Mouse (Mus musculus): Measurements from ENCODE around the gene 2610008E11Rik. TPM values are rescaled to one million over a fixed set of nuclear protein-coding genes. Genes with fewer than 3 reads are reported as not detected.
"Not testable (repeated sequence)": the region's sequence is repeated elsewhere in the genome, so short reads cannot be mapped to it uniquely, and the experiment has no call there.

Gene 2610008E11Rik
- polyA plus RNA-seq (2012; rRNA removed): 25.0 and 25.4 TPM in 2 replicates

DNA sequence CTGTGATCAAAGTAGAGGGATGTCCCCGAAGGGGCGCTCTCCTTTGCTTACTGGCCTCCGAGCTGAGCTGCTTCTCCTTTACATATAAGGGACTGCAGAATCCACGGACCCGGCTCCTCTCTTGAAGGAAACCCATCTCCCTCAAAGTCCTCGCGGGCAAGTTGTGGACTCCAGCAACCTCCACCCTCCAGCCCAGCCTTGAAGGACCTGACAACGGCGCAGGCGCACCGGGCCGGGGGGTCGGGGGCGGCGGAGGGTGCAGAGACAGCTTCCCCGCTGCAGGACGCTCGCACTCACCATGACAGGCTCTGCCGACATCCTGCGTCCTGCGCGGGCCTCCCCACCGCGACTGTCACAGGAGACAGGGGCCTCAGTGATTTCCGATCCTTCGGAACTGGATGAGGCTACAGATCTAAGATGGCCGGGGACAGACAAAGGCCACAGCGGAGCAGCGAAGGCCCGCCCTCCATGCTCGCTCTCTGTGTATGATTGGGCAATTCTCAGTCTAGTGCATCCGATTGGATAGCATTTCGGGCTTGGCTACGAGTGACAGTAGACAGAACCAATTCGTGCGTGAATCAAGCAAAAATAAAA is at the start of gene 2610008E11Rik:
TSS of gene 2610008E11Rik (minus strand) at position 440 of the 594 bp plus-strand sequence.
- peak; percentile 95 to 96 for DNase-seq (ENCODE audit: extremely low spot score in 1 of 2, low spot score in 1 of 2)

- DNase-seq (ENCODE audit: extremely low spot score in 1 of 2, low spot score in 1 of 2): peak in 1 of 2 experiments; percentile 79
Measured at GRCm38 (mm10) chr10:79116125-79116849, 18.9 kb upstream of the 2610008E11Rik start.

DNA sequence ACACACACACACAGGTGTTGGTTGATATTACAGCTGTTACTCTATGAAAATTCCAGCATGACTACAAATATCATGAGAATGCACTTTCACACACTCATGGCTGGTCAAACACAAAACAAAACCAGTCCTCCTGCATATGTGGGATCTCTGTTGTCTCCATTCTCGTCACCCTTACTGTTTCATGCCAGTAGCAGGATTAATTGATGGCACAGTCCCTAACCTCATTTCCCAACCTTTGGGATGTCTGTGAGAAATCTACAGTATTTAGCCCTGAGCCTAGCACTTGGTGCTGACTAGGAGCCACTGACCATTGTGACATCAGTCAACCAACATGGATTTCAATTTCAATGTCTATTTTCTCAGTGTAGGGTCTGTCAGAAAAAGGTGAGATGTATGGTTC is 17.7 kb upstream of the 2610008E11Rik start:
- DNase-seq (ENCODE audit: extremely low spot score in 1 of 2, low spot score in 1 of 2): no peak

DNA sequence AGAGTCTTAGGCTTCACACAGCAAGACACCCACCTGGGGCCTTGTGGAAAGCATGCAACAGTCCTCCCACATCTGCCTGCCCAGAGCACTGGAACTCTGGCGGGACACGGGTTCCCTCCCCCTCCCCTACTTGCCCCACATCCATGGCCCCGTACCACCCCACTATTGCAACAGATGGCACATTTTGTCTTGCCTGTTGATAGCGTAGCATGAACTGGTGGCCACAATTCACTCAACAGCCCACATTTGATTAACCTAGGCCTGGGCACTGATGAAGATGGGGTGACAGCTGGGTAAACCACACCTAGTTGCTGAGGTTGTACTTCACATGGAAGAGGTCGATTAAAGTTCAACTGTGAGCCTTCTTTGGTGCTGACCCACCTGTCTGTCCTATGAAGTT is 13.1 kb upstream of the 2610008E11Rik start:
- DNase-seq (ENCODE audit: extremely low spot score in 1 of 2, low spot score in 1 of 2): no peak

- no peak for DNase-seq (ENCODE audit: extremely low spot score in 1 of 2, low spot score in 1 of 2)
Measured at GRCm38 (mm10) chr10:79109156-79109555, 11.8 kb upstream of the 2610008E11Rik start.

- DNase-seq (ENCODE audit: extremely low spot score in 1 of 2, low spot score in 1 of 2): no peak
Measured at GRCm38 (mm10) chr10:79107531-79107930, 10.1 kb upstream of the 2610008E11Rik start.

DNA sequence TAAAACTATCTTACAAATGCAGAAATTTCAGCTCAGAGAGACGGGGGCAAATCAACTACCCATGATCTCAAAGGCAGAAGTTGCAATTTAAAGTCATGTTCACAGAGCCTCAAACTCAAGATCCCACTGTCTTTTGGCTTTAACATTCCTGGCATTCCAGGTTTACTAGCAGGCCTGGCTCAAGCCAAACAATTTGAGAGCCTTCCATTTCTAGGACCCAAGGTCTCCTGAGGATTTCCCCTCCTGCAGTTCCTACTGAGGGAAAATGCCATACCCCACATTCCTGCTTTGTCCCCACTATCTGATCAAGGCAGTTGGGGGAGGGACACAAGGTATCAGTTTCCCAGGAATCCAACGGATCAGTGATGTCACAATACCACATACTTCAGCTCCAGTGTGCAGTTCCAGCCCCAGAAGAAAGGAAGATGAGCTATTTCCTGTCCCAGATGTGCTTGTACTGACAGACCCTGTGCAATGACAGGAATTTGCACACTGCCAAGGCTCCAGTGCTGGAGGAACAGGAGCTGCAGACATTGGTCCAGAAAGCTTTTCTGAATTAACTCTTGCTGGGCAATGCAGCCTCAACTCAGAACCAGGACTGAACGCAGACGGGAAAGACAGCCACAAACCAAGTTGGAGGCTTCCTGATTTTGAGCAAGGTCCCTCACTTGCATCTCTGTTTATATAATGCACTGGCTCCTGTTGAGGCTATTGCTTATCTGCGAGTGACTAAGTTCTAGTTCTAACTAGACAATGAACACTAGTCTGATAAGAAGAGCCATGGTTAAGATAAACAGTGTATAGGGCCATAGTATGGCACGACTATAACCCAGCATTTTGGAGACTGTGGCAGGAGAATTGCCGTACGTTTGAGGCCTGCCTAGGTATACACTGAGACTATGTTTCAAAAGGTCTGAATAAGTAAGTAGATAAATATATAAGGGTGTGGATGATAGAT is 9.2 kb upstream of the 2610008E11Rik start:
- no peak for DNase-seq (ENCODE audit: extremely low spot score in 1 of 2, low spot score in 1 of 2)

DNA sequence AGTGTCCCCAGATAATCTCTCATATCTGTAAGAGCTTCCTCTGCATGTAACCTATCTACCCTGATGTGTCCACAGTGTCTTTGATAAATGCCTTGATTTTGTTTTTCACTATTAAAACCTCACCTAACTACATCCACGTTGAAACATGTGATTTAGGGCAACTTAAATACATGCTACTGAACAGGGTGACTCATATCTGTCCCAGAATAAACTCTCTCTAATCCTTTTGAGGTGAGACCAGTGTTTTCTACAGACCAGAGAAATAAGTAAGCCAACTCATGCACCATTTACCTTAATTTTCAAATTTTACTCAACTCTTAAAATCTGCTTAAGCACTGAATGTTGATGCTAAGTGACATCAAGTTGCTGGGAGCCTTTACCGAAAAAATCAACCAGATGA is 694 bp downstream of the 2610008E11Rik start:
- no peak for DNase-seq (ENCODE audit: extremely low spot score in 1 of 2, low spot score in 1 of 2)

GRCm38 (mm10) chr10:79091731-79092130 is 5.7 kb downstream of the 2610008E11Rik start:
- DNase-seq (ENCODE audit: extremely low spot score in 1 of 2, low spot score in 1 of 2): no peak

- DNase-seq (ENCODE audit: extremely low spot score in 1 of 2, low spot score in 1 of 2): no peak
Measured at GRCm38 (mm10) chr10:79089000-79089399, 8.4 kb downstream of the 2610008E11Rik start.

- no peak for DNase-seq (ENCODE audit: extremely low spot score in 1 of 2, low spot score in 1 of 2)
Measured at GRCm38 (mm10) chr10:79086577-79086976, 10.8 kb downstream of the 2610008E11Rik start.

- not testable (repeated sequence) for DNase-seq (ENCODE audit: extremely low spot score in 1 of 2, low spot score in 1 of 2)
Measured at GRCm38 (mm10) chr10:79057370-79057769, 40.0 kb downstream of the 2610008E11Rik start.

GRCm38 (mm10) chr10:79042457-79042856 is 54.9 kb downstream of the 2610008E11Rik start:
- not testable (repeated sequence) for DNase-seq (ENCODE audit: extremely low spot score in 1 of 2, low spot score in 1 of 2)

- DNase-seq (ENCODE audit: extremely low spot score in 1 of 2, low spot score in 1 of 2): no peak
Measured at GRCm38 (mm10) chr10:79028441-79028840, 69.0 kb downstream of the 2610008E11Rik start, which contains the start of gene Olfr57. TSS of gene Olfr57 (plus strand) at chr10:79028741.

Other genes starting within 250 kb of the 2610008E11Rik start
- not detected in 2 replicates for gene Olfr1356, start 245.4 kb downstream of the 2610008E11Rik start, polyA plus RNA-seq (2012; rRNA removed)
- gene Olfr1355, start 222.1 kb downstream of the 2610008E11Rik start, polyA plus RNA-seq (2012; rRNA removed): not detected in 2 replicates
- gene Olfr1354, start 184.4 kb downstream of the 2610008E11Rik start, polyA plus RNA-seq (2012; rRNA removed): 0.02 TPM in 1 of 2 replicates, not detected in the other
- not detected in 2 replicates for gene Olfr8, start 147.0 kb downstream of the 2610008E11Rik start, polyA plus RNA-seq (2012; rRNA removed)
- 0.06 TPM in 1 of 2 replicates, not detected in the other for gene Olfr1353, start 134.3 kb downstream of the 2610008E11Rik start, polyA plus RNA-seq (2012; rRNA removed)
- gene Olfr1352, start 116.5 kb downstream of the 2610008E11Rik start, polyA plus RNA-seq (2012; rRNA removed): 0.02 TPM in 1 of 2 replicates, not detected in the other
- gene Olfr1351, start 85.1 kb downstream of the 2610008E11Rik start, polyA plus RNA-seq (2012; rRNA removed): not detected in 2 replicates
- gene Olfr57, start 68.9 kb downstream of the 2610008E11Rik start, polyA plus RNA-seq (2012; rRNA removed): not detected in 2 replicates
- not detected in 2 replicates for gene Vmn2r80, start 51.2 kb upstream of the 2610008E11Rik start, polyA plus RNA-seq (2012; rRNA removed)
- gene Vmn2r81, start 150.1 kb upstream of the 2610008E11Rik start, polyA plus RNA-seq (2012; rRNA removed): not detected in 2 replicates

Data from frontal cortex, adult 2 months (tissue).